Mouse (Mus musculus): Measurements from ENCODE around the gene Parvg.

DNA sequence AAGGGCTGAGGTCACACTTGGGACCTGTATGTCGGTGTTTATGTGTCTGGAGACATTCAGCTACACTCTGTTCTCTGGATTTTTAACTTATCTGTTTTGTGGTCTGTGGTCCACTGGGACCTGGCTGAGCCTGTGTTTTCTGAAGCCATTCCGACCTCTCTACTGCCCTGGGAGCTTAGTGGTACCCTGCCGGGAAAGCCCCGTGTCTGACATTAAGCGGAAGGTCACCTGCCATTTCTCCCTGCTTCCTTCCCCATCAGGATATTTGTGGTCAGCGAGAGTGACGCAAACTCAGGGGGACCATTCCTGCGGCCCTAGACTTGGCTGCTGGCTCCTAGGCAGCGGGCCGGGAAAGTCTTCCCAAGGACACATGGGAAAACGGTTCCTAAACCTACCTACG lies 30.2 kb upstream of the Parvg start:
- TF ChIP-seq CTCF (IDR thresholded peaks at IDR 0.05; ENCODE audit: borderline replicate concordance, insufficient read depth, low read length): no peak
- TF ChIP-seq POLR2A (IDR thresholded peaks at IDR 0.05; ENCODE audit: low read depth, low read length): no peak

All from embryonic fibroblast, embryonic 13.5 days (primary cell).